Comparison of ENCODE assay signal across 14 mouse cellular contexts in genomic region chr4:134361215-134361614, GRCm38 (mm10). TPM values are rescaled to one million over a fixed set of nuclear protein-coding genes. Genes with fewer than 3 reads are reported as not detected.
A peak's percentile ranks its signal among the peaks of the same experiment; 100 is the strongest.
DNase-seq lines count a peak whose midpoint lies in the region; ATAC-seq lines count a peak whose summit lies in the region.
"Had no signal": no experiment of that assay in that cellular context is flagged by ENCODE, and none has a peak within 500 bp of the region (broad histone marks: within the 10 kb centered on the region; RNA-seq: fewer than 3 reads in every experiment).

No protein-coding gene starts in this region.

- no peak overlapping the region for H3K9ac ChIP-seq in heart, embryonic 13.5 days

- ATAC-seq in heart, embryonic 13.5 days (ENCODE audit: extremely low read depth, insufficient number of reproducible peaks, low FRiP score, low TSS enrichment): no peak
- ATAC-seq: forebrain, embryonic 14.5 days had no signal

- H3K36me3 ChIP-seq in heart, embryonic 13.5 days: no peaks in the 10 kb centered on the region
- H3K36me3 ChIP-seq in limb, embryonic 10.5 days: no peaks in the 10 kb centered on the region

- H3K4me1 ChIP-seq in heart, embryonic 13.5 days: peaks cover 37% of the 10 kb centered on the region
- peaks cover 47% of the 10 kb centered on the region for H3K4me1 ChIP-seq in limb, embryonic 10.5 days

- WGBS in heart, embryonic 13.5 days: 36% methylated on average over 5 of the region's 5 CpGs
- 26% methylated on average over 5 of the region's 5 CpGs for WGBS in limb, embryonic 10.5 days

- no peak overlapping the region for H3K4me3 ChIP-seq in heart, embryonic 13.5 days
- H3K4me3 ChIP-seq in limb, embryonic 10.5 days: no peak overlapping the region

- peaks cover 28% of the 10 kb centered on the region for H3K27me3 ChIP-seq in heart, embryonic 13.5 days (replicated peaks)
- H3K27me3 ChIP-seq in limb, embryonic 10.5 days (ENCODE audit: low read depth, poor library complexity, severe bottlenecking): peaks cover 47% of the 10 kb centered on the region

- H3K4me2 ChIP-seq in heart, embryonic 13.5 days: no peak overlapping the region
- H3K4me2 ChIP-seq: liver, embryonic 11.5 days had no signal

- H3K9me3 ChIP-seq in heart, embryonic 13.5 days: no peaks in the 10 kb centered on the region
- H3K9me3 ChIP-seq in limb, embryonic 10.5 days (replicated peaks): no peaks in the 10 kb centered on the region

- no peak for DNase-seq in heart, adult 8-10 months (ENCODE audit: low spot score)
- DNase-seq in thymus, postnatal 0 days (ENCODE audit: low spot score): peak; percentile 55
- no peak for DNase-seq in thymus, postnatal 14 days
- peak; percentile 48 for DNase-seq in limb, embryonic 10.5 days (ENCODE audit: low spot score)
- DNase-seq in frontal cortex, postnatal 25 days (ENCODE audit: low spot score in 2 of 2): no peak
- no peak for DNase-seq in left cerebral cortex, postnatal 25 days (ENCODE audit: low spot score in 2 of 2)
- no peak for DNase-seq in adipocyte (ENCODE audit: low spot score)
- DNase-seq: heart, postnatal 36 days; right cerebral cortex, postnatal 25 days had no signal

- H3K27ac ChIP-seq in heart, embryonic 13.5 days (replicated peaks): peak overlapping the region; percentile 43; the same call in 1 of the 2 replicates
- 0 out of 2 replicates have a peak overlapping the region, but pooled peaks have one; percentile 21 for H3K27ac ChIP-seq in limb, embryonic 10.5 days

- intact Hi-C loops in left cerebral cortex, postnatal 25 days (cut with DNase I): no loop called here

RNA-seq across cellular contexts. Expression of gene Slc30a2, which starts 18.2 kb away (rescaled TPM):
- 0.11 and 0.19 TPM in 2 replicates for polyA plus RNA-seq in heart, embryonic 13.5 days (2015; fragmentation: Nextera tagmentation; extraction: Ambion mirVana)
- under 1 TPM; 0.32 to 0.94 (median 0.55) TPM for total RNA-seq in heart, adult 8-10 months (2022)
- polyA plus RNA-seq in thymus, postnatal 0 days (2015; fragmentation: Nextera tagmentation; extraction: Ambion mirVana): 0.17 and 0.40 TPM in 2 replicates
- polyA plus RNA-seq in limb, embryonic 10.5 days (2016; fragmentation: Nextera tagmentation; extraction: Ambion mirVana): not detected in 2 replicates
- not detected for total RNA-seq in left cerebral cortex, postnatal 25 days (2021)
- total RNA-seq: common myeloid progenitor, adult 5-6 weeks had no signal
- polyA plus RNA-seq: liver, embryonic 11.5 days had no signal

RNA-seq across cellular contexts. Expression of gene Extl1, which starts 22.4 kb away (rescaled TPM):
- polyA plus RNA-seq in heart, embryonic 13.5 days (2015; fragmentation: Nextera tagmentation; extraction: Ambion mirVana): 2.7 and 3.3 TPM in 2 replicates
- 10 to 100 TPM; 20.5 to 28.9 (median 23.9) TPM for total RNA-seq in heart, adult 8-10 months (2022)
- 2.9 and 3.3 TPM in 2 replicates for polyA plus RNA-seq in thymus, postnatal 0 days (2015; fragmentation: Nextera tagmentation; extraction: Ambion mirVana)
- 0.44 and 0.75 TPM in 2 replicates for polyA plus RNA-seq in limb, embryonic 10.5 days (2016; fragmentation: Nextera tagmentation; extraction: Ambion mirVana)
- total RNA-seq in left cerebral cortex, postnatal 25 days (2021): 10 to 100 TPM; 49.2 to 52.5 TPM
- total RNA-seq: common myeloid progenitor, adult 5-6 weeks; megakaryocyte progenitor cell, adult 5-6 weeks had no signal

RNA-seq across cellular contexts. Expression of gene Pafah2, which starts 34.9 kb away (rescaled TPM):
- polyA plus RNA-seq in heart, embryonic 13.5 days (2015; fragmentation: Nextera tagmentation; extraction: Ambion mirVana): 9.0 and 9.9 TPM in 2 replicates
- 10 to 100 TPM in 1 of 4 experiments, 1 to 10 TPM in 3; 6.8 to 10.7 (median 9.1) TPM for total RNA-seq in heart, adult 8-10 months (2022)
- polyA plus RNA-seq in thymus, postnatal 0 days (2015; fragmentation: Nextera tagmentation; extraction: Ambion mirVana): 4.6 and 5.3 TPM in 2 replicates
- 8.1 and 8.6 TPM in 2 replicates for polyA plus RNA-seq in limb, embryonic 10.5 days (2016; fragmentation: Nextera tagmentation; extraction: Ambion mirVana)
- 1 to 10 TPM; 5.3 to 9.1 TPM for total RNA-seq in left cerebral cortex, postnatal 25 days (2021)

RNA-seq across cellular contexts. Expression of gene Trim63, which starts 46.3 kb away (rescaled TPM):
- 108 and 136 TPM in 2 replicates for polyA plus RNA-seq in heart, embryonic 13.5 days (2015; fragmentation: Nextera tagmentation; extraction: Ambion mirVana)
- total RNA-seq in heart, adult 8-10 months (2022): 100 to 1,000 TPM; 164 to 261 (median 195) TPM
- 1.1 and 1.3 TPM in 2 replicates for polyA plus RNA-seq in thymus, postnatal 0 days (2015; fragmentation: Nextera tagmentation; extraction: Ambion mirVana)
- 0.30 and 0.95 TPM in 2 replicates for polyA plus RNA-seq in limb, embryonic 10.5 days (2016; fragmentation: Nextera tagmentation; extraction: Ambion mirVana)
- under 1 TPM; 0.32 to 0.39 TPM for total RNA-seq in left cerebral cortex, postnatal 25 days (2021)
- total RNA-seq: common myeloid progenitor, adult 5-6 weeks; megakaryocyte progenitor cell, adult 5-6 weeks had no signal
- polyA plus RNA-seq: forebrain, embryonic 14.5 days had no signal

Comparison
In these comparisons a context has a peak if more than half of its experiments do, and no peak if none do; other contexts are left out.
1. DNase-seq: peak in thymus, postnatal 0 days (single experiment) and limb, embryonic 10.5 days (single experiment); none in heart, adult 8-10 months (single experiment), thymus, postnatal 14 days (single experiment), frontal cortex, postnatal 25 days (0 of 2), left cerebral cortex, postnatal 25 days (0 of 2) and adipocyte (single experiment).